8 mouse cellular contexts compared by ENCODE assay signal in the genomic region with DNA sequence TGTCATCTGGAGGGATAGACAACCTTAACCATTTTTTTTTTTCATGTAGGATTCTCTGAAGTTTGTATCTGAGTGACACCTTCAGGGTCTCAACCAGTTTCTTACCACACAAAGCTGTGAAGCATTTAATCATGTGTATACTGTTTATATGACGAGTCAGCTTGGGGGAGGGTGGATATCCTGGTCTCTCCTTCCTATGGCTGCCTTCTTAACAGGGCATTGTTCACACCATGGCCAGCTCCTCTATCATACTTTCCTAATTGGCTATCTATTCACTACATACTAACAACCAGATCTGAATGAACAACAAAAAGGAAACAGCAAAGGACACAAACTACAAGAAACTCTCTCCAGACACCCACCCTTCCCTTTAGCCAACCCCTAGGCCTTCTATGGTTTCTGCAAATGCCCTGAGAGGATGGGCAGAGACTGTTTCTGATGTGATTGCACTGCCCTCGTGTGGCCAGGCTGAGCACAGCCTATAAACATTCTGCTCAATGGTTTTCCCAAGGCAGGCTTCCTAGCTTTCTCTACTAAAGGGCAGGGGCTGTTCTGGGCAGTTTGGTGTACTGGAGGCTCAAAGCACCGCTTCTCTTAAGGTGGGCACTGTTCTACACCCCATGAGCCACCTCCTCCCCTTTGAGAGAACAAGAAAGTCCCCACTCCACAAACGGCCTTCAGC. TPM values are rescaled to one million over a fixed set of nuclear protein-coding genes. Genes with fewer than 3 reads are reported as not detected.
A peak's percentile ranks its signal among the peaks of the same experiment; 100 is the strongest.
DNase-seq lines count a peak whose midpoint lies in the region.

No protein-coding gene starts in this region.

- peak; percentile 35 for DNase-seq in T-cell, adult 2 months (ENCODE audit: low spot score)
- DNase-seq in cerebellum, postnatal 25 days = peak; percentile 74 to 82
- DNase-seq in frontal cortex, postnatal 25 days (ENCODE audit: low spot score in 2 of 2) = peak; percentile 64
- peak; percentile 46 for DNase-seq in hindlimb bud, embryonic 11.5 days (ENCODE audit: extremely low spot score, low read depth, low spot score)
- DNase-seq in left cerebral cortex, adult 18-20 months (ENCODE audit: low spot score in 2 of 2) = peak; percentile 68 to 79
- DNase-seq in lung, postnatal 4 days = peak; percentile 66 to 78
- DNase-seq in right cerebral cortex, adult 18-20 months = peak; percentile 64
- peak; percentile 22 for DNase-seq in urinary bladder, postnatal 10 days (ENCODE audit: low spot score)

RNA-seq across cellular contexts. Expression of a gene that starts 8.9 kb away (rescaled TPM):
- 1 to 10 TPM; 1.4 to 2.1 TPM for total RNA-seq in left cerebral cortex, adult 18-20 months (2021)

RNA-seq across cellular contexts. Expression of a gene that starts 16.3 kb away (rescaled TPM):
- 10 to 100 TPM; 79.6 to 79.7 TPM for total RNA-seq in left cerebral cortex, adult 18-20 months (2021)

RNA-seq across cellular contexts. Expression of a gene that starts 49.0 kb away (rescaled TPM):
- 100 to 1,000 TPM; 350 to 353 TPM for total RNA-seq in left cerebral cortex, adult 18-20 months (2021)

RNA-seq across cellular contexts. Expression of a gene that starts 49.0 kb away (rescaled TPM):
- total RNA-seq in left cerebral cortex, adult 18-20 months (2021) = 10 to 100 TPM; 87.0 to 90.7 TPM

Comparison
In these comparisons a context has a peak if more than half of its experiments do, and no peak if none do; other contexts are left out.
1. Peak in every context shown above with its lines: DNase-seq.
2. DNase-seq: peak in every context shown above with its lines; median percentile 78 in cerebellum, postnatal 25 days; 74 in left cerebral cortex, adult 18-20 months; 72 in lung, postnatal 4 days; 64 in frontal cortex, postnatal 25 days; 64 in right cerebral cortex, adult 18-20 months; 46 in hindlimb bud, embryonic 11.5 days; 35 in T-cell, adult 2 months; 22 in urinary bladder, postnatal 10 days.